Mouse (Mus musculus) kidney, adult 11 months (tissue): Measurements from ENCODE around the gene Tufm.
A peak's percentile ranks its signal among the peaks of the same experiment; 100 is the strongest.

ENCODE experiments used
- DNase-seq: peaks from one replicate; pipeline ENCODE4 v3.0.0; 2022

The Tufm gene

GRCm38 (mm10) chr7:126487052-126487483, at the start of gene Tufm:
Gene Tufm (plus strand): TSS chr7:126487361.
- DNase-seq = peak; percentile 98

- DNase-seq = no peak
Observed at GRCm38 (mm10) chr7:126440134-126440533, 47.0 kb upstream of the Tufm start.

GRCm38 (mm10) chr7:126443997-126444396, 43.2 kb upstream of the Tufm start:
- no peak for DNase-seq

GRCm38 (mm10) chr7:126444536-126444935, 42.6 kb upstream of the Tufm start:
- no peak for DNase-seq

- DNase-seq = no peak
Observed at GRCm38 (mm10) chr7:126445104-126445815, 41.9 kb upstream of the Tufm start.

- DNase-seq = no peak
Observed at GRCm38 (mm10) chr7:126446217-126446616, 40.9 kb upstream of the Tufm start.

GRCm38 (mm10) chr7:126448481-126448880, 38.7 kb upstream of the Tufm start:
- DNase-seq = no peak

- no peak for DNase-seq
Observed at GRCm38 (mm10) chr7:126449991-126450390, 37.2 kb upstream of the Tufm start.

GRCm38 (mm10) chr7:126450641-126451040, 36.5 kb upstream of the Tufm start:
- no peak for DNase-seq

GRCm38 (mm10) chr7:126452244-126452643, 34.9 kb upstream of the Tufm start:
- no peak for DNase-seq

GRCm38 (mm10) chr7:126453861-126454260, 33.3 kb upstream of the Tufm start:
- no peak for DNase-seq

- DNase-seq = no peak
Observed at GRCm38 (mm10) chr7:126455242-126455641, 31.9 kb upstream of the Tufm start.

GRCm38 (mm10) chr7:126456382-126457266, 30.5 kb upstream of the Tufm start:
- DNase-seq = no peak

GRCm38 (mm10) chr7:126458225-126458624, 28.9 kb upstream of the Tufm start:
- no peak for DNase-seq

GRCm38 (mm10) chr7:126458844-126459618, 28.1 kb upstream of the Tufm start:
- no peak for DNase-seq

- no peak for DNase-seq
Observed at GRCm38 (mm10) chr7:126460623-126461399, 26.4 kb upstream of the Tufm start.

GRCm38 (mm10) chr7:126461626-126462025, 25.5 kb upstream of the Tufm start:
- DNase-seq = no peak

- no peak for DNase-seq
Observed at GRCm38 (mm10) chr7:126463004-126463403, 24.2 kb upstream of the Tufm start, which contains the start of gene Atp2a1. Gene Atp2a1 (minus strand): TSS chr7:126463108.

GRCm38 (mm10) chr7:126463547-126463946, 23.6 kb upstream of the Tufm start:
- no peak for DNase-seq

- no peak for DNase-seq
Observed at GRCm38 (mm10) chr7:126464121-126464520, 23.0 kb upstream of the Tufm start.

- DNase-seq = no peak
Observed at GRCm38 (mm10) chr7:126464836-126465235, 22.3 kb upstream of the Tufm start.
